Mouse (Mus musculus) myocyte (in vitro differentiated cells): ENCODE measurements around the gene Cdk13.

Source experiments
- CEBPB ChIP-seq: IDR thresholded peaks from 2 replicates; pipeline ENCODE4 v1.6.1; 2011; ENCODE audit warnings: mild to moderate bottlenecking, moderate library complexity; ENCODE audit not compliant: poor library complexity, insufficient read depth, severe bottlenecking
- E2F4 ChIP-seq: IDR thresholded peaks from one replicate; pipeline ENCODE4 v1.6.1; 2011; ENCODE audit warnings: mild to moderate bottlenecking, control low read depth, moderate library complexity; ENCODE audit not compliant: insufficient read depth
- MAX ChIP-seq: IDR thresholded peaks from one replicate; pipeline ENCODE4 v1.6.1; 2011; ENCODE audit warnings: low read depth, mild to moderate bottlenecking, control low read depth
- POLR2A ChIP-seq: IDR thresholded peaks from one replicate; pipeline ENCODE4 v1.6.1; 2011; ENCODE audit warnings: low read depth, mild to moderate bottlenecking, control low read depth, moderate library complexity; ENCODE audit not compliant: insufficient read length
- POLR2AphosphoS2 ChIP-seq: IDR thresholded peaks from one replicate; pipeline ENCODE4 v1.6.1; 2011; ENCODE audit warnings: low read depth, control low read depth; ENCODE audit not compliant: insufficient read length
- SRF ChIP-seq: IDR thresholded peaks from one replicate; pipeline ENCODE4 v1.6.1; 2011; ENCODE audit warnings: low read depth; ENCODE audit not compliant: control insufficient read depth, insufficient read length
- TCF12 ChIP-seq: IDR thresholded peaks from one replicate; pipeline ENCODE4 v1.6.1; 2011; ENCODE audit warnings: mild to moderate bottlenecking, control low read depth; ENCODE audit not compliant: poor library complexity, insufficient read depth, severe bottlenecking
- TCF3 ChIP-seq: IDR thresholded peaks from one replicate; pipeline ENCODE4 v1.6.1; 2011; ENCODE audit warnings: low read depth, control low read depth; ENCODE audit not compliant: insufficient read length

DNA sequence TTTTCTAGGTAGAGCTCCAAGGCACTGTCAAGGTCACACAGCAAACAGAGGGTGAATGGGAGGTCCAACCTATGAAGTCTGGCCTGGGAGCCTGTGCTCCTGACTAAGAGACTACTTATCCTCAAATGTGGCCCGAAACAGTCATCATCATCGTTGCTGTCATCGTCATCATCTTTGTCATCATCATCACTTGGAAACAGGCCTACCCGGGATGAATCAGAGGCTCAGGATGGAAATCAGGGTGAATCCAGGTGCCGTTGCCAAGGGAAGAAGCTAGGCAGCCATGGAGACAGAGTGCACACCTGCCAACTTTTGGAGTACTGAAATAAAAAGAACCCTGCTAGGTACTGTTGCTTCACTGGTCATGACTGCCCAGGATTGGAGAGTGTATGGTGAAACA lies 34.2 kb upstream of the Cdk13 start:
- TF ChIP-seq E2F4 = no peak
- TF ChIP-seq POLR2A = no peak
- no peak for TF ChIP-seq POLR2AphosphoS2
- TF ChIP-seq MAX = no peak
- no peak for TF ChIP-seq TCF3
- TF ChIP-seq SRF = no peak
- TF ChIP-seq CEBPB = no peak
- no peak for TF ChIP-seq TCF12
